Mouse (Mus musculus) MEL (cell line): ENCODE data around the gene Gm10130.

Experiments used
- ETS1 ChIP-seq: IDR thresholded peaks from 2 replicates; pipeline ENCODE4 v1.6.1; 2012; ENCODE audit warnings: low read depth, mild to moderate bottlenecking, inconsistent platforms, low read length, improper control_type of control experiment, moderate library complexity
- MAX ChIP-seq: IDR thresholded peaks from 2 replicates; pipeline ENCODE4 v1.6.1; 2011; ENCODE audit warnings: low read length, improper control_type of control experiment
- ZMIZ1 ChIP-seq: IDR thresholded peaks from 2 replicates; pipeline ENCODE4 v1.6.1; 2012; ENCODE audit warnings: low read depth, mild to moderate bottlenecking, inconsistent platforms, low read length, improper control_type of control experiment, moderate library complexity

DNA sequence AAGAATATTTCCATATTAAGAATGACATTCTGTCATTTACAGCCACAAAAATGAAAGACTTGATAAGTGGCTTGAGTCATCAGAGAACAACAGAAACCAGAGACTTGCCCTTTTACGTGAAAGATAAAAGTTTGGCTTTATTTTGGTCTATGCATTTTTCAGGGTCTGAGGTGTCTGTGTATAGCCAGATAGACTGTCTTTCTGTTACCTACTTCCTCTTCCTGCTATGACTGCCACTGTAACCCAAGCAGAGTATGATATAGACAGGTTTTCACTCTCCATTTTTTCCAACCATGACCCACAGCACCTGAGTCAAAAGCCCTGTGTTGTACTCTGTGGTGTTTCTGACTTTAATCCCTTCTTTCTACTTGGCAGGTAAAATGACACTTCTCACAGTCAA lies 66.7 kb downstream of the Gm10130 start:
- TF ChIP-seq ETS1 (peak; percentile 36; the same call in 1 of the 2 replicates), MAX (no peak), ZMIZ1 (no peak)
